Mouse (Mus musculus) kidney, embryonic 14.5 days (tissue): ENCODE data around the gene Tmem121b. TPM values are rescaled to one million over a fixed set of nuclear protein-coding genes. Genes with fewer than 3 reads are reported as not detected.

Experiments used
- ATAC-seq: fragments of 200-750 bp; cut with Nextera tagmentation; 2 replicates; pipeline ENCODE4 v1.8.0; 2017; ENCODE audit warnings: moderate number of reproducible peaks, mild to moderate bottlenecking, moderate TSS enrichment, moderate library complexity; ENCODE audit not compliant: low FRiP score, low TSS enrichment
- H3K27ac ChIP-seq: fragments of 300-500 bp; sonication (generic); 2 replicates; pipeline ENCODE4 v1.5.1; 2014; ENCODE audit warnings: low read depth, mild to moderate bottlenecking, low read length, moderate library complexity, mixed read lengths
- H3K27me3 ChIP-seq: fragments of 300-500 bp; sonication (generic); 2 replicates; pipeline ENCODE4 v1.6.1; 2014; ENCODE audit warnings: mild to moderate bottlenecking, low read length; ENCODE audit not compliant: control insufficient read depth, insufficient read depth
- H3K36me3 ChIP-seq: fragments of 300-500 bp; sonication (generic); 2 replicates; pipeline ENCODE4 v1.6.1; 2014; ENCODE audit warnings: low read length, mixed read lengths; ENCODE audit not compliant: control insufficient read depth, insufficient read depth
- H3K4me1 ChIP-seq: fragments of 300-500 bp; sonication (generic); 2 replicates; pipeline ENCODE4 v1.6.1; 2014; ENCODE audit warnings: low read length, mixed read lengths; ENCODE audit not compliant: control insufficient read depth, insufficient read depth
- H3K4me2 ChIP-seq: fragments of 300-500 bp; sonication (generic); replicated peaks from 2 replicates; pipeline ENCODE4 v1.6.1; 2014; ENCODE audit warnings: low read depth, mild to moderate bottlenecking, low read length
- H3K4me3 ChIP-seq: fragments of 300-500 bp; sonication (generic); 2 replicates; pipeline ENCODE4 v1.5.1; 2014; ENCODE audit warnings: mild to moderate bottlenecking, low read length
- H3K9ac ChIP-seq: fragments of 300-500 bp; sonication (generic); 2 replicates; pipeline ENCODE4 v1.6.1; 2014; ENCODE audit warnings: low read depth, mild to moderate bottlenecking, low read length, moderate library complexity
- H3K9me3 ChIP-seq: fragments of 300-500 bp; sonication (generic); 2 replicates; pipeline ENCODE4 v1.6.1; 2016; ENCODE audit warnings: low read length; ENCODE audit not compliant: control insufficient read depth
- WGBS: fragments of 180-500 bp; shearing (Covaris S2); extraction: QIAGEN DNeasy Blood & Tissue Kit; methylation state at CpG from one replicate; pipeline ENCODE4 v1.1.7; 2014; 5-methylcytosine and 5-hydroxymethylcytosine counted together
- polyA plus RNA-seq: library from polyadenylated mRNA; unstranded; fragments of >200 nt; fragmentation: Nextera tagmentation; extraction: Ambion mirVana; gene quantifications from 2 replicates; pipeline ENCODE4 v1.2.1, GENCODE M21; 2014

Gene Tmem121b
- polyA plus RNA-seq, 1 experiment from 2014 or later = 0.04 TPM

DNA sequence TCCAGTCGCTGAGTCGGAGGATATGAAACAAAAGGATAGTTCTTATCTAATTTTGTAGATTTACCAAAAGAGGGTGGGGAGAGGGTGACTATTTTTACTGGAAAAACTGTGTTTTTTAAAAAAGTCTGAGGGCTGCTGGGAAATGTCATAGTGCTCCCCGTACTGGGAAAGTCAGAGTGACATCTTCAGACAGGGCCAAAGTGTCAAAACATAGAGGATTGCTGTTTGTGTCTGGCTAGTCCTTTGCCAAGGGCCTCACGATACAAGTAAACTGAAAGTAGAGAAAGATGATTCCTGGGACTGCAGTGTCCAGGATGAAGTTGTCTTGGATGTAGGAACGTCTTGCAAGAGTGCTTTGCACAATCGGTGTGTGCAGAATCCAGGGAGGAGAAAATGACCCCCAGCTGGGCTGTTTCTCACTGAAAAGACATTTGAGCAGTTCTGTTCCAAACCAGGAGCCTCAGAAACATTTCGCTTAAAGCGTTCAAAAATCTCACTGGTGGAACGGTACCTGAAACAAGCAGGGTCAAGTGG is 29.1 kb downstream of the Tmem121b start:
- Histone ChIP-seq H3K9ac (peak overlapping the region; percentile 15; the same call in 1 of the 2 replicates), H3K9me3 (no peaks in the 10 kb centered on the region), H3K4me3 (peak overlapping the region; percentile 52; the same call in 1 of the 2 replicates), H3K27me3 (peaks cover 38% of the 10 kb centered on the region), H3K4me2 (no peak overlapping the region; the same call in 1 of the 2 replicates), H3K36me3 (no peaks in the 10 kb centered on the region), H3K27ac (no peak overlapping the region), H3K4me1 (peaks cover 5% of the 10 kb centered on the region; the same call in 1 of the 2 replicates)
- 45% methylated on average over 9 of the region's 9 CpGs for whole genome bisulfite sequencing
- no peak for ATAC-seq

DNA sequence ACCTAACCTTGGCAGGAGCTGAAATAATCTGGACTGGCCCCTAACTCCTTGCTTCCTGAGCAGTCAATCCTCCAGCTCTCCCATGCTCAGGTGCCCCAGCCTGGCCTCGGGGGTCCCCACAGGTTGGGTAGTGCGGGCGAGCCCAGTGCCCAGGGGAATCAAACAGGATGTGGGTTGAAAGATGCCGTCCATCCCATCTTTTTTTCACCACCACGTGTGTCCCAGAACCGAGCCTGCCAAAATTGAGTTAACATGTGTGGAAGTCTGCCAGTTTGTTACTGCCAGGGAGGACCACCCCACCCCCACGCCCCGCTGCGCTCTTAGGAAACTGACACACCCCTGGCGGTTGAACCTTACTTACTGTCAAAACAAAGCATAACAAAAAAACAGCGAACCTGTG is 29.7 kb downstream of the Tmem121b start:
- Histone ChIP-seq H3K4me2 (peak overlapping the region; percentile 78), H3K27me3 (peaks cover 38% of the 10 kb centered on the region), H3K4me1 (peaks cover 5% of the 10 kb centered on the region; the same call in 1 of the 2 replicates), H3K9me3 (no peaks in the 10 kb centered on the region), H3K4me3 (peak overlapping the region; percentile 52), H3K27ac (no peak overlapping the region), H3K9ac (peak overlapping the region; percentile 15), H3K36me3 (no peaks in the 10 kb centered on the region)
- peak; percentile 32; the same call in 1 of the 2 replicates for ATAC-seq
- 6% methylated on average over 11 of the region's 11 CpGs for WGBS

DNA sequence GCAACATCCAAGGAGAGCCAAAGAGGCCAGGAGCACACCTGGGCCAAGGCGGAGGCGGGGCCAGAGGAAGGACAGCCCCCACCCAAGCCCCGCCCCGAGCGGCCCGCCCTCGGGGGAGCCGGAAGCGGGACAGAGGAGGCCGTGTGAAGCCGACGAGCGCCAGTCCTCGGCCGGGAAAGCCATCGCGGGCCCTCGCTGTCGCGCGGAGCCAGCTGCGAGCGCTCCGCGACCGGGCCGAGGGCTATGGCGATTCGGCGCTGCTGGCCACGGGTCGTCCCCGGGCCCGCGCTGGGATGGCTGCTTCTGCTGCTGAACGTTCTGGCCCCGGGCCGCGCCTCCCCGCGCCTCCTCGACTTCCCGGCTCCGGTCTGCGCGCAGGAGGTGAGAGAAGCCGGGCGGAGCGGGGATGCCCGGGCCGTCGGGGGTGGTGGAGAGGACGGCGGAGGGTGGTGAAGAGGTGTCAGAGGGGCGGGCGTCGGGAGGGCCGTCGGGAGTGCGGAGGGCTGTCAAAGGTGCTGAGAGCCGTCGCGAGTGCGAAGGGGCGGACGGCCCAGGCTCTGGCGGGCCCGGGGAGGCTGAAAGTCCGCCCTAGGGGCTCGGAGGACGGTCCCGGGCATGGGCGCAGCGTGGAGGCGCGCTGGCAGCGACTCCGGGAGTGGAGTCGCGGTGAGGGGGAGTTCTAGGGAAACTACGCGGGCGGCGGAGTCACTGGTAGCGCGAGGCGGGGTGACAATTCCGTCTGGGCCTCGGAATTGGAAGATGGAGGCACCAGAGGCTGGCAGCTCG is 30.3 kb downstream of the Tmem121b start, which contains the start of gene Il17ra:
Gene Il17ra (plus strand): TSS at position 162 of the 786 bp plus-strand sequence.
- Histone ChIP-seq H3K4me1 (peaks cover 5% of the 10 kb centered on the region; the same call in 1 of the 2 replicates), H3K9ac (peak within 1 kb of the TSS; percentile 15), H3K27me3 (peaks cover 38% of the 10 kb centered on the region), H3K4me3 (peak within 1 kb of the TSS; percentile 52), H3K4me2 (peak within 1 kb of the TSS; percentile 78), H3K9me3 (no peaks in the 10 kb centered on the region), H3K36me3 (no peaks in the 10 kb centered on the region), H3K27ac (no peak within 1 kb of the TSS)
- peak; percentile 91 for ATAC-seq
- 1% methylated on average over 87 of the region's 90 CpGs for WGBS

DNA sequence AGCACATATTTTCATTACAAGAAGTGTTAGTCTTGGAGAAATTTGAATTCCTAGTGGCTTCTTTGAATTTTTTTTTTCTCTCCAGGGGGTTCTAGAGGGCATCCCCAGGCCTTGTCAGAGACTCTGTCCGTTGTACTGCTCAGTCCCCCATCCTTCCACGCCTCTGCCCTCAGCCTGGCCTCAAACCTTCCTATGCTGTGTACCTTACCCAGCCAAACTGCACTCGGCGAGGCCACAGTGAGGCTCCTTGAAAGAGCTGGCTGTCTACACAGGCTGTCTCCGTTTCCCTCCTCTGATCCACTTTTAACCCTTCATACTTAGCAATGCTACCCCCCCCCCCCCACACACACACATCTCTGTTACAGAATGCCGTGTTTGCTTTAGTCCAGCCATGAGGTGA is 31.4 kb downstream of the Tmem121b start:
- H3K36me3 ChIP-seq = no peaks in the 10 kb centered on the region
- ATAC-seq = no peak
- no peak overlapping the region for H3K4me3 ChIP-seq
- 57% methylated on average over 6 of the region's 6 CpGs for WGBS
- H3K9ac ChIP-seq = no peak overlapping the region
- H3K4me1 ChIP-seq = peaks cover 5% of the 10 kb centered on the region; the same call in 1 of the 2 replicates
- H3K27me3 ChIP-seq = peaks cover 38% of the 10 kb centered on the region
- H3K9me3 ChIP-seq = no peaks in the 10 kb centered on the region
- H3K4me2 ChIP-seq = no peak overlapping the region
- no peak overlapping the region for H3K27ac ChIP-seq

DNA sequence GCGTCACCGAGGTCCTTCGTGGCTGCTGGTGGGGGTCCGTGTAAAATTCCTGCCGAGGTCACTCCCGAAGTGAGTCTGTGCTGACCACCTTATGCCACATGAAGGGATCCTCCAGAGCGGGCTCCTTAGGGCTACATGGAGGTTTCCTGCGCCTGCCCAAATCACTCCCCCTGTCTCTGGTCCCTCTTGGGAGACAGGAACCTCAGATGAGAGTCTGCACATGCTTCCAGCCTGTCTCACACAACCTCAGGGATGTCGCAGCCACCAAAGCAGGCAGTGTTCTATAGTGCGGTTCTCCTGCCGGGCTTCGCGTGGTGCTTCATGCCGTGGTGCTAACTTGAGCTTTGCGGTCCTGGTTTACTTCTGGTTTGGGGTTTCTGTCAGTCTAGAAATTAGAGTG is 32.4 kb downstream of the Tmem121b start:
- 72% methylated on average over 15 of the region's 15 CpGs for WGBS
- no peak for ATAC-seq
- H3K9ac ChIP-seq = no peak overlapping the region
- H3K27me3 ChIP-seq = peaks cover 38% of the 10 kb centered on the region
- no peak overlapping the region for H3K4me3 ChIP-seq
- no peak overlapping the region for H3K27ac ChIP-seq
- H3K9me3 ChIP-seq = no peaks in the 10 kb centered on the region
- H3K4me2 ChIP-seq = no peak overlapping the region
- peaks cover 5% of the 10 kb centered on the region; the same call in 1 of the 2 replicates for H3K4me1 ChIP-seq
- H3K36me3 ChIP-seq = no peaks in the 10 kb centered on the region

DNA sequence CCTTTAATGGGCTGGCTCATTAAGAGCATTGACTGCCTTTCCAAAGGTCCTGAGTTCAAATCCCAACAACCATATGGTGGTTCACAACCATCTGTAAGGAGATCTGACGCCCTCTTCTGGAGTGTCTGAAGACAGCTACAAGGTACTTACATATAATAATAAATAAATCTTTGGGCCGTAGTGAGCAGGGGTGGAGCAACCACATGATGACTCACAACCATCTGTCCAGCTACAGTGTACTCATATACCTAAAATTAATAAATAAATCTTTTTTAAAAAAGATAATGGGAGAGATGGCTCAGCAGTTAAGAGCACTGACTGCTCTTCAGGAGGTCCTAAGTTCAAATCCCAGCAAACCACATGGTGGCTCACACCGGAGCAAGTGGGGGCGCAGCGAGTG is 35.9 kb downstream of the Tmem121b start:
- Histone ChIP-seq H3K9ac (no peak overlapping the region), H3K4me2 (no peak overlapping the region), H3K27me3 (peaks cover 17% of the 10 kb centered on the region), H3K9me3 (no peaks in the 10 kb centered on the region), H3K4me3 (no peak overlapping the region), H3K4me1 (no peaks in the 10 kb centered on the region), H3K36me3 (no peaks in the 10 kb centered on the region), H3K27ac (no peak overlapping the region)
- no peak for ATAC-seq
- WGBS = 94% methylated on average over 5 of the region's 5 CpGs

DNA sequence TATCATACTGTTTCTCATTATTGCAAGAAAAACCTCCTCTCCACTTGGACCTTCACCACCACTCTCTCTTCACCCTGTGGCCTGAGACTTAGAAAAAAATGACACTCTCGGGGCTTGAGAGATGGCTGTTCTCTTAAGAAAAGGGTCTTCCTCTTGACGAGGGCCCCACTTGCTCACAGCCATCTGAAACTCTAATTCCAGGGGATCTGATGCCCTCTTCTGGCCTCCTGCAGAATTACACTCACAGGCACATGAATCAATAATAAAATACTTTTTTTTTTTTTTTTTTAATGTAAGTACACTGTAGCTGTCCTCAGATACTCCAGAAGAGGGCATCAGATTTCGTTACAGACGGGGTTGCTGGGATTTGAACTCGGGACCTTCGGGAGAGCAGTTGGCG is 36.5 kb downstream of the Tmem121b start:
- Histone ChIP-seq H3K9ac (no peak overlapping the region), H3K27ac (no peak overlapping the region), H3K27me3 (peaks cover 10% of the 10 kb centered on the region), H3K4me2 (no peak overlapping the region), H3K4me3 (no peak overlapping the region), H3K4me1 (no peaks in the 10 kb centered on the region), H3K36me3 (no peaks in the 10 kb centered on the region), H3K9me3 (no peaks in the 10 kb centered on the region)
- ATAC-seq = no peak
- 75% methylated on average over 7 of the region's 7 CpGs for WGBS

DNA sequence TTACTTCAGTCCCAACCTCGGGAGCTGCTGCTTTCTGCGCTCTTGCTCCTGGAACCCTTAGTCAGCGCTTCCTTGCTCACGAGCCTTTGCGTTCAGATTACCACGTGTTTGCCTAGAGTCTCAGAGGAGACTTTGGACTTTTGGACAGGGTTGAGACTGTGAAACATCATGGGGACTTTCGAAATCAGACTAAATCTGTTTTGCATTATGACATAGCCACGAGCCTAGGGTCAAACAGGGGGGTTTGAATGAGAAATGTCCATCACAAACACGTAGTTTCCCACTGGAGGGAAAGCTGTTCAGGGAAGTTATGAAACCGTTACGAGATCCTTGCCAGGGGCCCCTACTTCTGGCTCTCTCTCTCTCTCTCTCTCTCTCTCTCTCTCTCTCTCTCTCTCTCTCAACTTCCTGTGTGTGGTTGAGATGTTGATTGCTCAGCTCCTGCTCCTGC is 39.0 kb downstream of the Tmem121b start:
- ATAC-seq = no peak
- no peak overlapping the region for H3K4me3 ChIP-seq
- no peaks in the 10 kb centered on the region for H3K27me3 ChIP-seq
- no peak overlapping the region for H3K27ac ChIP-seq
- H3K9me3 ChIP-seq = no peaks in the 10 kb centered on the region
- no peaks in the 10 kb centered on the region for H3K4me1 ChIP-seq
- H3K36me3 ChIP-seq = no peaks in the 10 kb centered on the region
- H3K9ac ChIP-seq = no peak overlapping the region
- H3K4me2 ChIP-seq = no peak overlapping the region
- WGBS = 61% methylated on average over 11 of the region's 11 CpGs

DNA sequence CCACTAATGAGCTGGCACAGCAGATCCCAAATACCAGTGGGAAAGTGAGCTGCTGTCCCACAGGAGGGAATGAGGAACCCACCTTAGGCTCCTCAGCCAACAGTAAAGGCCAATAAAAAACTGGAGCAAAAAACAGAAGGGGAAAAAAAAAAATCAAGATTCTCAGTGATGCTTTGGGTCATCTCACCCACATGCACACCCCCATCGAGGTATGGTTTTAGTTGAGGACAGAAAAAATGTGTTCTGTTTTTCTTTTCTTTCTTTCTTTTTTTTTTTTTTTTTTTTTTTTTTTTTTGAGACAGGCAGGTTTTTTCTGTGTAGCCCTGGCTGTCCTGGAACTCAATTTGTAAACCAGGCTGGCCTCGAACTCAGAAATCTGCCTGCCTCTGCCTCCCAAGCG is 40.1 kb downstream of the Tmem121b start:
- Histone ChIP-seq H3K36me3 (no peaks in the 10 kb centered on the region), H3K4me2 (no peak overlapping the region), H3K4me1 (no peaks in the 10 kb centered on the region), H3K9me3 (no peaks in the 10 kb centered on the region), H3K9ac (no peak overlapping the region), H3K27ac (no peak overlapping the region), H3K27me3 (no peaks in the 10 kb centered on the region), H3K4me3 (no peak overlapping the region)
- WGBS = 85% methylated on average over 3 of the region's 3 CpGs
- no peak for ATAC-seq
